Mouse (Mus musculus) spleen, postnatal 10 days (tissue): ENCODE measurements around the gene Kif5c.

Source experiments
- DNase-seq, 2 experiments: peaks; one replicate each; pipeline ENCODE4 v3.0.0; 2021 to 2022; ENCODE audit warnings: low spot score in 2 of 2

Kif5c gene

GRCm38 (mm10) chr2:49671753-49672500 is 52.8 kb downstream of the Kif5c start:
- DNase-seq, result no peak

GRCm38 (mm10) chr2:49672501-49672874 is 53.4 kb downstream of the Kif5c start:
- no peak for DNase-seq

- no peak for DNase-seq
Measured at GRCm38 (mm10) chr2:49676020-49676419, 56.9 kb downstream of the Kif5c start.

DNA sequence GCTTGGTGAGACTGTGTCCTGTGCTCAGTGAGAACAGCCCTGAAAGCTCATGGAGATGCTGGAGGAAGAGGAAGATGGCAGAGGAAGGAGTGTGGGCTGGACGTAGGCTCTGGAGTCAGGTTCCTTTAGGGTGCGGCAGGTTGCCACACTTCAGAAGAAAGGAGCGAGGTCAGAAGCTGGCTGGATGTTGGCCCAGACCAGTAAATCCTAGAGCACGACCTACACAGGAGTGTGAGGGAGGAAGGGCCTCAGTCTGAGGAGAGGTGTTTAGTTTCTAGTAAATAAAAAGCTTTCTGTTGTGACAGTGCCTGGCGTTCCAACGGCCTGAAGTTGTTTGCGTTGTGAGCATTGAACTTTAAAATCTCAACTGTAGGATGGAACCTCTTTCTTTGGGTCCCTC is 59.3 kb downstream of the Kif5c start:
- no peak for DNase-seq

DNA sequence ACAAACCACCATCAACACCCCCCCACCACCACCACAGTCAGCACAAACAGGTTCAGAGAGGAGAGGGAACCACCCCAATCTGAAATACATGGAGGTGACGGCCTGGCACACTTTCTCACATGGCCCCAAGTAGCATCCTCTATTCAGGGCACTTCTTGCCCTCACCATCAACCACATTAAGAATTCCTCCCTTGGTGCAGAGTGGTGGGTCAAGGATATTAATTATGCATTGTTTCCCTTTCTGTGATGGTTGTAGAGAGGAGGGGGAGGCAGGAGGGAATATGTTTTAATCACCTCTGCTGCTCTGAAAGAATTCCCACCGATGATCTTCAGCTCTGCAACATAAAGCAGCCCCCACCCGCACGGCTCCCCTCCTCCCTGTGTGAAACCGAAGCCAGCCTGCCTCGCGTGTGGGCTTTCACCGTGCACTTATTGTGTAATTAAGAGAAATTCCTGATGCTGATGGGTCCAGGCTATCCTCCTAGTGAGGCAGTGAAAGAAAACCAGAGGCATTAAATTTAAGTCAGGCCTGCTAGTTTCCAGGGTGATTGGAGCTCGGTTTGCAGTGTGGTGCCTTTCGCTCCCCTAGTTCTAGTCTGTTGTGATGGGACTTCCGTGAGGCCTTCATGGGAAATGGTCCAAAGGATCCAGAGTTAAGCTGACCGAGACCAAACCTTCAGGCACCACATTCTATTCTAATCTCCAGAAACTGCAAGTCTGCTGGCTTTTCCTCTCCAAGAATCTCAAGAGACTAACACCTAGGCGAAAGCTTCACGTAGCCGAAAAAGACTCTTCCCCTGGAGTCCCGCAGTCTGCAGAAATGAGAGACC is 60.3 kb downstream of the Kif5c start:
- no peak for DNase-seq

DNA sequence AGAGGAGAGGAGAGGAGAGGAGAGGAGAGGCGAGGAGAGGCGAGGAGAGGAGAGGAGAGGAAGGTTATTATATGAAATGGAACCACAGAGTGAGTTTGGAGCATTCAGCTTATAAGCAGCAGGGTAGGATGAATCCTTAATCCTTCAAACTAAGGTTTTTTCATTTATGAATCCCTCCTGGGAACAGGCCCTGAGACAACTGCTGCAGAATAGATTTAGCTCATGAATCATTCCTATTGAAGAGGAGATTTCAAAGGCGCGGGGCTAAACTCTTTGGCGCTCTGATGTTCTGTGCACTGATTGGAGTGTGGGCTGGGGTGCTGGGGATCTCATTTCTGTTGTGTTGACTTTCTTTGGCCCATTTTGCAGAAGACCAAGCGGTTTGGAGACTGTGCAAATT is 63.7 kb downstream of the Kif5c start:
- no peak for DNase-seq

- DNase-seq, result no peak
Measured at GRCm38 (mm10) chr2:49684808-49685207, 65.7 kb downstream of the Kif5c start.

DNA sequence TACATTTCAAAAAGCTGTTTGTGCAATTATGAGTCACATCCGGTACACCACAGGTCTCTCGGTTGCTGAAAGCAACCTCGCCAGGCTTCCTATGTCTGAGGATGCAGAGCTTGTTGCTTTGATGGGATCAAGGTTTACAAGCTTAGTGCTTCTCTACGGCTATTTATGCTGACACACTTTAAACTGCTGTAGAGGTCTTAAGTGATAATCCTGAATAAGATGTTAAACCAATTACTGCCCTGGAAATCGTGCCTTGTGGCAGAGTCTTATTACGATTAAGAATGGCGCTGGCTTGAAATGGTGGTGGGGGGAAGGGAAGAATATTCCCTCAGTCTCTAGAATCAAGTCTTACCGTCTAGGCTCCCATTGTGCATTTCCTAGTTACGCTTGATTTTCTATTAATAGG is 71.3 kb downstream of the Kif5c start:
- no peak for DNase-seq

GRCm38 (mm10) chr2:49691441-49691840 is 72.3 kb downstream of the Kif5c start:
- no peak for DNase-seq

DNA sequence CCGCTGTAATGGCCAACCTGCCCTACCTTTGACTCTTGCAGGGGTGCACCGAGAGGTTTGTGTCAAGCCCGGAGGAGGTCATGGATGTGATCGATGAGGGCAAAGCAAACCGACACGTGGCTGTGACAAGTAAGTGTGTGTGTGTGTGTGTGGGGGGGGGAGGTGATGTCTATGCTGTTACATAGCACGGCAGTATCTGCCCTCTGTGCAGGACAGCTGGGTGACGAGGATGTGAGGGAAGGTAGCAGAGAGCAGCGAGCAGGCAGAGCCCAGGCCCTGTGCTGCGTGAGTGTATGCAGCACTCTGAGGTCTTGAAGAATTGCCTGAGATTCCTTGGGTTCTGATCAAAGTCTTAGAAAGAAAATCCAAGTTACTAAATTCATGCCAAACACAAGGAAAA is 75.6 kb downstream of the Kif5c start:
- DNase-seq, result no peak

DNA sequence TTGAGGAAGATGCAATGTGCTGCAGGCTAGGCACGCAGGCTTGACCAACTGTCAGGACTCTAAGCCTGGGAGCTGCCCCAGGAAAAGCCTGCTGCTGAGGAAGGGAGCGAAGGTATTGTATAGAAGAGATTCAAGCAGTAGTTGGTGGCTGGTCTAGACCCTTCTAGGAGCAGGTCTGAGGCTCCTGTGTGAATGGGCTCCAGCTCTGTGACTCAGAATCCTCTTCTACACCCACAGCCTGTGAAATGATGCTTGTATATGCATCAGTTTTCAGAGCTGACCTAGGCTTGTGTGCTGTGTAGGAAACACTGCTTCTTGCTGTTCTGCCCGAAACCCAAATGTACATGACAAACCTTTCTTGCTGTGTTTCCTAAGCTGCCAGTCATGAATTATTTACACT is 76.4 kb downstream of the Kif5c start:
- DNase-seq, result no peak

GRCm38 (mm10) chr2:49698851-49699250 is 79.8 kb downstream of the Kif5c start:
- no peak for DNase-seq

GRCm38 (mm10) chr2:49700176-49700971 is 81.3 kb downstream of the Kif5c start:
- DNase-seq, result no peak

- DNase-seq, result no peak
Measured at GRCm38 (mm10) chr2:49710223-49710622, 91.1 kb downstream of the Kif5c start.

DNA sequence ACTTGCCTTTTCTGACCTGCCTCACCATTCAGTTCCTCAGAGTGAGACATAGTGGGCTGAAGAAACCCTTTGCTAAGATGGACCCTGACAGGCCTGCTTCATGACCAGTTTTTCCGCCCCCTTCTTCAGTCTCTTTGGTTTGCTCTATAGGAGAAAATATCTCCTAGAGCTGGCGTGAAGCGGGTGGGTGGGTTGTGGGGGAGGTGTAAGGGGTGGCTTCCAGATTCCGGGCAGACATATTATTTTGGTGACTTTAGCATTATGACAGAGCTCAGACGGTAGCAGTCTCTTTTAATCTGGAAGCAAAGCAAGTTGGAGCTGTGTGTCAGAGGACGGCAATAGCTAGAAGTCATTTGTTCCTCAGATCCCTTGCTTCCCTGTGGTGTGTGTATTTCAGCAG is 92.6 kb downstream of the Kif5c start:
- DNase-seq, result no peak

DNA sequence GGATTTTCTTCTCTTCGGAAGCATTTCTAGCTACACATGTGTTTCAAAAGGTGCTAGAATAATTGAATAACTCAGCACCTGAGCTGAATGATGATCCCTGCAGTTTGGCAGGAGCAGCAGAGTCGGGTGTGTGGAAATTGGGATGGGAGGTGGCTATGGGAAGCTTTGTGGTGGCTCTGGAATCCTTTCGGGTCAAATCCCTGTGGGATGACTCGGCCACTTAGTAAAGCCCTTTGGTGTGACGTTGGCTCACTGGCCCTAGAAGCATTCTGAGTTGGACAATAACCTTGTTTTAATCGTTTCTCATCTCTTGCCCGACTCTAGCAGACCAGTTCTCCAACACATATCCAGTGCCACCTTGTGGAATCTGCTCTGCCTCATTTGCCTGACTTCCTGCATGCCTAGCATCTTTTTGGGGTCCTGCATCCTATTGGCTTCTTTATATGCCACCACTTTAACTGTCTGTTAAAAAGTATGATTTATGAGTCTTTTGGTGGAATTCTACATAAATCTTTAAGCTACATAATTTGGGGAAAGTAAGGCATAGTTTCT is 93.3 kb downstream of the Kif5c start:
- no peak for DNase-seq

- no peak for DNase-seq
Measured at GRCm38 (mm10) chr2:49716490-49716889, 97.4 kb downstream of the Kif5c start.

DNA sequence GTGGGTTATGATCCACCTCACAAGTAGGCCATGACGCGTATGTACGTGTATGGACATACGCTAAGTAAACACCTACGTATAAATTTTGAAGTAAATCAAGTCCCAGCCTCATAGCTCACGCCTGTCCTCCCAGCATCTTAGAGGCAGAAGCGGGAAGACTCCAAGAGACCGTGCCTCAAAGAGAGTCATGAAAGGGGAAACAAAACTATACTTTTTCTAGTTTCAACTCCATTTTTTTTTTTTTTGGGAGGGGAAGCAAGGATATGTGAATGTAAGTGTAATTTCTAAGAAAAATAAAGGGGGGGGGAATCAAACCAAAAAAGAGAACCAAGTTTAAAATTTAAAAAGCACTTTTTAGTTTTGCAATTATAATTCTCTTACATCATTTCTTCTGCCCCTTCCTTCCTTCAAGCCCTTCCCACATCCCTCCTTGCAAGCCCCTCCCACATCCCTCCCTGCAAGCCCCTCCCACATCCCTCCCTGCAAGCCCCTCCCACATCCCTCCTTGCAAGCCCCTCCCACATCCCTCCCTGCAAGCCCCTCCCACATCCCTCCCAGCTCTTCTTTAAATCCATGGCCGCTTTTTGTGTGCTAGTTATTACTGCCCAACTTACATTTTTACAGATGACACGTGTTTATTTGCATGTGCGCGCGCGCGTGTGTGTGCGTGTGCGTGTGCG is 98.5 kb downstream of the Kif5c start:
- DNase-seq, result no peak

- DNase-seq, result no peak
Measured at GRCm38 (mm10) chr2:49718492-49718891, 99.4 kb downstream of the Kif5c start.

- DNase-seq, result no peak
Measured at GRCm38 (mm10) chr2:49718935-49719850, 100.1 kb downstream of the Kif5c start.
